Mouse (Mus musculus) testis, adult 2 months (tissue): ENCODE results near the gene Gm5617. TPM values are rescaled to one million over a fixed set of nuclear protein-coding genes. Genes with fewer than 3 reads are reported as not detected.

Source experiments
- H3K27ac ChIP-seq: fragments of 200-500 bp; 2 replicates; pipeline ENCODE4 v1.5.1; 2012; ENCODE audit warnings: low read depth, low read length; ENCODE audit not compliant: control insufficient read depth, insufficient read depth
- H3K27me3 ChIP-seq: fragments of 200-500 bp; 2 replicates; pipeline ENCODE4 v1.6.1; 2012; ENCODE audit warnings: mild to moderate bottlenecking, low read length, moderate library complexity; ENCODE audit not compliant: control insufficient read depth, insufficient read depth
- H3K36me3 ChIP-seq: fragments of 200-500 bp; 2 replicates; pipeline ENCODE4 v1.6.1; 2012; ENCODE audit warnings: mild to moderate bottlenecking, low read length; ENCODE audit not compliant: control insufficient read depth, insufficient read depth
- H3K4me1 ChIP-seq: fragments of 200-500 bp; 2 replicates; pipeline ENCODE4 v1.6.1; 2012; ENCODE audit warnings: low read length; ENCODE audit not compliant: control insufficient read depth, insufficient read depth
- H3K4me3 ChIP-seq: fragments of 200-500 bp; 2 replicates; pipeline ENCODE4 v1.5.1; 2012; ENCODE audit warnings: low read depth, mild to moderate bottlenecking, low read length, moderate library complexity, mixed read lengths; ENCODE audit not compliant: control insufficient read depth
- CTCF ChIP-seq: fragments of 200-500 bp; IDR thresholded peaks from 2 replicates; pipeline ENCODE4 v1.5.1; 2012; ENCODE audit warnings: low read depth, mild to moderate bottlenecking, inconsistent platforms, low read length, moderate library complexity; ENCODE audit not compliant: control insufficient read depth, insufficient read depth, insufficient replicate concordance
- POLR2A ChIP-seq: fragments of 200-500 bp; IDR thresholded peaks from 2 replicates; pipeline ENCODE4 v1.6.1; 2012; ENCODE audit warnings: low read depth, mild to moderate bottlenecking, inconsistent platforms, low read length, moderate library complexity; ENCODE audit not compliant: control insufficient read depth
- polyA plus RNA-seq: library from polyadenylated mRNA; depleted of rRNA; stranded (reverse); fragments of >200 nt; gene quantifications from 2 replicates; pipeline ENCODE4 v1.2.3, GENCODE M21; 2012

Gene Gm5617
- polyA plus RNA-seq, 1 experiment: 2,840 TPM

GRCm38 (mm10) chr9:48479838-48480410 lies 15.3 kb upstream of the Gm5617 start:
- H3K36me3 ChIP-seq: no peaks in the 10 kb centered on the region
- peaks cover 9% of the 10 kb centered on the region for H3K4me1 ChIP-seq
- H3K4me3 ChIP-seq: peak overlapping the region; percentile 96
- H3K27ac ChIP-seq: peak overlapping the region; percentile 73
- no peaks in the 10 kb centered on the region for H3K27me3 ChIP-seq
- TF ChIP-seq CTCF (no peak), POLR2A (no peak)

- Histone ChIP-seq H3K4me1 (peaks cover 9% of the 10 kb centered on the region), H3K36me3 (no peaks in the 10 kb centered on the region), H3K27ac (peak within 1 kb of the TSS; percentile 73), H3K27me3 (no peaks in the 10 kb centered on the region), H3K4me3 (peak within 1 kb of the TSS; percentile 96)
- TF ChIP-seq CTCF: no peak
- peak; percentile 41; the same call in 1 of the 2 replicates for TF ChIP-seq POLR2A
Observed at GRCm38 (mm10) chr9:48480411-48481213, 14.6 kb upstream of the Gm5617 start, which contains the start of gene Rexo2. Gene Rexo2, minus strand, starts transcription at chr9:48480623.

- TF ChIP-seq POLR2A (no peak), CTCF (no peak)
- Histone ChIP-seq H3K27ac (no peak overlapping the region), H3K4me3 (peak overlapping the region; percentile 83), H3K36me3 (no peaks in the 10 kb centered on the region), H3K27me3 (no peaks in the 10 kb centered on the region), H3K4me1 (peaks cover 9% of the 10 kb centered on the region)
Observed at GRCm38 (mm10) chr9:48481214-48482134, 13.8 kb upstream of the Gm5617 start.

GRCm38 (mm10) chr9:48495548-48495932 lies 298 bp downstream of the Gm5617 start:
- TF ChIP-seq CTCF (no peak), POLR2A (no peak; the same call in 1 of the 2 replicates)
- H3K4me1 ChIP-seq: no peaks in the 10 kb centered on the region; the same call in 1 of the 2 replicates
- peak overlapping the region; percentile 92 for H3K4me3 ChIP-seq

GRCm38 (mm10) chr9:48501192-48501591 lies 6.0 kb downstream of the Gm5617 start:
- no peak overlapping the region for H3K27ac ChIP-seq
- no peak overlapping the region for H3K4me3 ChIP-seq
- no peaks in the 10 kb centered on the region for H3K4me1 ChIP-seq
- no peaks in the 10 kb centered on the region for H3K36me3 ChIP-seq
- TF ChIP-seq CTCF: no peak
- no peak for TF ChIP-seq POLR2A
- H3K27me3 ChIP-seq: no peaks in the 10 kb centered on the region

More at GRCm38 (mm10) chr9:48495548-48495932, 298 bp downstream of the Gm5617 start:
- Histone ChIP-seq H3K27me3 (no peaks in the 10 kb centered on the region), H3K27ac (peak overlapping the region; percentile 98), H3K36me3 (no peaks in the 10 kb centered on the region)

- Histone ChIP-seq H3K27ac (no peak overlapping the region), H3K36me3 (no peaks in the 10 kb centered on the region), H3K4me1 (no peaks in the 10 kb centered on the region), H3K27me3 (no peaks in the 10 kb centered on the region), H3K4me3 (no peak overlapping the region)
- no peak for TF ChIP-seq CTCF
- TF ChIP-seq POLR2A: no peak
Observed at GRCm38 (mm10) chr9:48503001-48503400, 7.8 kb downstream of the Gm5617 start.

- Histone ChIP-seq H3K4me3 (no peak overlapping the region), H3K4me1 (no peaks in the 10 kb centered on the region), H3K36me3 (no peaks in the 10 kb centered on the region), H3K27ac (no peak overlapping the region), H3K27me3 (no peaks in the 10 kb centered on the region)
- TF ChIP-seq POLR2A (no peak), CTCF (no peak)
Observed at GRCm38 (mm10) chr9:48504741-48505365, 9.6 kb downstream of the Gm5617 start.
